Mouse (Mus musculus) E14TG2a.4 (cell line): ENCODE results near the gene Cdkn2a.

ENCODE experiments used
- H3K27me3 ChIP-seq: 2 replicates; pipeline ENCODE4 v1.6.1; 2014; ENCODE audit warnings: low read length, control low read depth; ENCODE audit not compliant: insufficient read depth
- H3K36me3 ChIP-seq: 2 replicates; pipeline ENCODE4 v1.6.1; 2014; ENCODE audit warnings: low read length, control low read depth; ENCODE audit not compliant: insufficient read depth
- H3K4me1 ChIP-seq: replicated peaks from 2 replicates; pipeline ENCODE4 v1.6.1; 2014; ENCODE audit warnings: low read depth, low read length, control low read depth
- H3K4me3 ChIP-seq: replicated peaks from 2 replicates; pipeline ENCODE4 v1.5.1; 2014; ENCODE audit warnings: mild to moderate bottlenecking, low read length
- H3K9me3 ChIP-seq: 2 replicates; pipeline ENCODE4 v1.6.1; 2014; ENCODE audit warnings: low read length, control low read depth
- CTCF ChIP-seq: conservative IDR thresholded peaks from 2 replicates; pipeline ENCODE4 v1.5.1; 2014; ENCODE audit warnings: low read length
- NANOG ChIP-seq: IDR thresholded peaks from 2 replicates; pipeline ENCODE4 v1.6.1; 2014; ENCODE audit warnings: borderline replicate concordance, low read length, mixed read lengths
- POU5F1 ChIP-seq: IDR thresholded peaks from 2 replicates; pipeline ENCODE4 v1.6.1; 2014; ENCODE audit warnings: low read length, borderline replicate concordance

Gene Cdkn2a

DNA sequence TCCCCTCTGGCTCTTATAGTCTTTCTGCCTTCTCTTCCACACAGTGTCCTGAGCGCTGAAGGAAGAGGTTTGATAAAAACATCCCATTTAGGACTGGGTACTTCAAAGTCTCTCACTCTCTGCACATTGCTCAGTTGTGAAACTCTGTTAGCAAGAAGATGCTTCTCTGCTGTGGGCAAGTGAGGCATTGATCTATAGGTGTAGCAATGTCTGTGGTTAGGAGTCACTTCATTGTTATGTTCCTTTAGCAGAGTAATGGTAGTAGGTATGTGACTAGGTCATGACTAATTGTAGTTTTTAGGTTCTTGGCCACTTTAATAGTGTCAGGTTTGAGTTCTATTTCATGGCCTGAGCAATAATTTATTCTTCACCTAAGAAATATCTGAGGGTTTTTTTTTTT, 7.7 kb upstream of the Cdkn2a start:
- no peak for TF ChIP-seq POU5F1
- no peak for TF ChIP-seq CTCF
- TF ChIP-seq NANOG, result no peak
- Histone ChIP-seq H3K4me3 (no peak overlapping the region), H3K27me3 (peaks cover 68% of the 10 kb centered on the region), H3K4me1 (peaks cover 28% of the 10 kb centered on the region), H3K9me3 (no peaks in the 10 kb centered on the region), H3K36me3 (no peaks in the 10 kb centered on the region)

GRCm38 (mm10) chr4:89299721-89300120, 5.3 kb upstream of the Cdkn2a start:
- TF ChIP-seq CTCF, result no peak
- no peak for TF ChIP-seq NANOG
- TF ChIP-seq POU5F1, result no peak
- H3K27me3 ChIP-seq, result peaks cover 73% of the 10 kb centered on the region
- no peak overlapping the region for H3K4me3 ChIP-seq
- peaks cover 18% of the 10 kb centered on the region for H3K4me1 ChIP-seq
- no peaks in the 10 kb centered on the region for H3K9me3 ChIP-seq
- no peaks in the 10 kb centered on the region for H3K36me3 ChIP-seq

- peaks cover 77% of the 10 kb centered on the region for H3K27me3 ChIP-seq
- H3K36me3 ChIP-seq, result no peaks in the 10 kb centered on the region
- H3K4me1 ChIP-seq, result peaks cover 3% of the 10 kb centered on the region; the same call in 1 of the 2 replicates
- H3K9me3 ChIP-seq, result no peaks in the 10 kb centered on the region
- peak overlapping the region; percentile 87 for H3K4me3 ChIP-seq
- TF ChIP-seq POU5F1 (no peak), NANOG (no peak), CTCF (no peak)
These were observed 1.2 kb upstream of the Cdkn2a start for GRCm38 (mm10) chr4:89295441-89296220.

DNA sequence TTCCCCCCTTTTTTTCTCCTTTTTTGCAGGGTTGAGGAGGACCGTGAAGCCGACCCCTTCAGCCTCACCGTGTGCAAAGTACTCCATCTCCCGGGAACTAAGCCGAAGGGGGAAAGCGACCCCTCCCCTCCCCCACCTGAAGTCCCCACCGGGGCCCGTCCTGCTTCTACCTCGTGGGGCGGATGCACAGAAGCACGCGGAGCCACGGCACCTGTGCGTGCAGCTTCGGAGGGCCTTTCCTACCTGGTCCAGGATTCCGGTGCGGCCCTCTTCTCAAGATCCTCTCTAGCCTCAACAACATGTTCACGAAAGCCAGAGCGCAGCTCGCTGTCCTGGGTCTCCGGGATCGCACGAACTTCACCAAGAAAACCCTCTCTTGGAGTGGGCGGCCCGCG, 365 bp downstream of the Cdkn2a start:
- Histone ChIP-seq H3K4me3 (peak overlapping the region; percentile 87), H3K27me3 (peaks cover 77% of the 10 kb centered on the region), H3K4me1 (peaks cover 3% of the 10 kb centered on the region; the same call in 1 of the 2 replicates), H3K9me3 (no peaks in the 10 kb centered on the region), H3K36me3 (no peaks in the 10 kb centered on the region)
- TF ChIP-seq CTCF (no peak), NANOG (no peak), POU5F1 (no peak)

DNA sequence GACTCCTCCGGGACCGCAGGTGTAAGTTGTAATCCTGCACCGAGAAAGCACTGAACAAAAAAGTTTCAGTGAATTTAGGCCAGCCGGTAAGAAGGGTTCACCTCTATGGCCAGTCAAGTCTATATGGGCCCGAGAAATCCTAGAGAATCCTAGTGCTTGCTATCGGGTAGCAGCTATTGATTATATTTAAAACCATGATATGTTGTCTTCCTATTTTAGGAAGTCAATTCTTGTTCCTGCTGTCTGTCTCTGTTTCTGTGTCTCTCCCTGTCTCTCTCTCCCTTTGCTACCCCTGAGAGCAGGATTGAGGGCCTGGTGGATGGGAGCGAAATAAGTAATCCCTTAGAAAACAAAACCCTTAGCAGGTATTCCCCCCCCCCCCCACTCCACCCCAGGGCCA, 937 bp downstream of the Cdkn2a start:
- peaks cover 3% of the 10 kb centered on the region; the same call in 1 of the 2 replicates for H3K4me1 ChIP-seq
- H3K36me3 ChIP-seq, result no peaks in the 10 kb centered on the region
- peaks cover 82% of the 10 kb centered on the region for H3K27me3 ChIP-seq
- H3K4me3 ChIP-seq, result peak overlapping the region; percentile 87
- H3K9me3 ChIP-seq, result no peaks in the 10 kb centered on the region
- TF ChIP-seq POU5F1 (no peak), CTCF (no peak), NANOG (no peak)

GRCm38 (mm10) chr4:89289028-89289427, 5.4 kb downstream of the Cdkn2a start:
- H3K4me1 ChIP-seq, result peaks cover under 1% of the 10 kb centered on the region; the same call in 1 of the 2 replicates
- H3K4me3 ChIP-seq, result no peak overlapping the region
- H3K36me3 ChIP-seq, result no peaks in the 10 kb centered on the region
- peaks cover 77% of the 10 kb centered on the region for H3K27me3 ChIP-seq
- TF ChIP-seq CTCF (no peak), POU5F1 (no peak), NANOG (no peak)
- H3K9me3 ChIP-seq, result peaks cover 7% of the 10 kb centered on the region

GRCm38 (mm10) chr4:89286566-89286965, 7.9 kb downstream of the Cdkn2a start:
- no peak for TF ChIP-seq POU5F1
- no peak for TF ChIP-seq NANOG
- no peak for TF ChIP-seq CTCF
- Histone ChIP-seq H3K4me1 (peaks cover 15% of the 10 kb centered on the region), H3K9me3 (peaks cover 7% of the 10 kb centered on the region), H3K4me3 (no peak overlapping the region), H3K36me3 (no peaks in the 10 kb centered on the region), H3K27me3 (peaks cover 78% of the 10 kb centered on the region)

- no peak for TF ChIP-seq NANOG
- no peak for TF ChIP-seq POU5F1
- no peak for TF ChIP-seq CTCF
- Histone ChIP-seq H3K9me3 (peaks cover 7% of the 10 kb centered on the region), H3K4me1 (peaks cover 17% of the 10 kb centered on the region), H3K36me3 (no peaks in the 10 kb centered on the region), H3K4me3 (no peak overlapping the region), H3K27me3 (peaks cover 80% of the 10 kb centered on the region)
These were observed 8.8 kb downstream of the Cdkn2a start for GRCm38 (mm10) chr4:89285688-89286087.

- H3K9me3 ChIP-seq, result peaks cover 7% of the 10 kb centered on the region
- peak overlapping the region; percentile 70 for H3K4me3 ChIP-seq
- TF ChIP-seq CTCF, result no peak
- no peak for TF ChIP-seq NANOG
- TF ChIP-seq POU5F1, result no peak
- H3K4me1 ChIP-seq, result peaks cover 19% of the 10 kb centered on the region
- H3K36me3 ChIP-seq, result no peaks in the 10 kb centered on the region
- peaks cover 77% of the 10 kb centered on the region for H3K27me3 ChIP-seq
These were observed 11.8 kb downstream of the Cdkn2a start for GRCm38 (mm10) chr4:89282661-89283060.
